Mouse (Mus musculus) right cerebral cortex, postnatal 25 days (tissue): ENCODE data around the gene Pard6b.

Experiments used
- DNase-seq: peaks from one replicate; pipeline ENCODE4 v3.0.0; 2022

Pard6b gene

DNA sequence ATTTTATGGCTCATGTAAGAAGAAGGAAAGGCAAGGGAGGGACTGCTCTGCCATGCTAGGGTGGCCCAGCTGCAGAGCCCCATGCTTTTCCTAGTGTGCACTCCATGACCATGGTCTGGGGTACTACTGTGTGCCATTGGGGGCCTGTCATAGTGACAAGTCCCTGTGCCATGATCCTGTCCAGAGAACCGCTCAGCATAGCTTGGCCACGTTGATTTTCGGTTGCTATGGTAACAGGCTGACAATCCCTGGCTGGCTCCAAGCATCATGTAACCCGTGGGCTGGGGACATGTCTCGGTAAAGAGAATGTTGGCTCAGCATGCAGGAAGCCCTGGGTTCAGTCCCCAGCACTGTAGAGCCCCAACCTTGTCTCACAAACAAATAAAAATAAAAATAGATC is 63.0 kb downstream of the Pard6b start:
- DNase-seq, result no peak

- DNase-seq, result no peak
Measured at GRCm38 (mm10) chr2:168145437-168145836, 64.6 kb downstream of the Pard6b start.

GRCm38 (mm10) chr2:168147722-168148432 is 67.1 kb downstream of the Pard6b start:
- no peak for DNase-seq

DNA sequence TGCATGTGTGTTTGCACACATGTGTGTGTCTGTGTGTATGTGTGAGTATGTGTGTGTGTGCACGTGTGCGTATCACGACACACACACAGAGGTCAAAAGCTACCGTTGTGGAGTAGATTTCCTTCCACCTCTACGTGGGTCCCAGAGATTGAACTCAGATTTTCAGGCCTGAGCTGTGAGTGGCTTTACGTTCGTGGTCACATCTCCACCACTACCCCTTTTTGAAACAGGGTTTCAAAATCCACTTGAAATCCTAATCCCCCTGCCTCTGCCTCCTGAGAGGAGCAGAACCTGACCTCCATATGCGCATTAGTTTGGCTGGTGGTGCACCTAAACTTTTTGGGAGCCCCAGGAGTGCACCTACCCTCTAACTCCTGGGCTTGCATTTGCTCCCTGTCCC is 68.4 kb downstream of the Pard6b start:
- no peak for DNase-seq
